Mouse (Mus musculus): ENCODE results near the gene Prdm12. TPM values are rescaled to one million over a fixed set of nuclear protein-coding genes. Genes with fewer than 3 reads are reported as not detected.

The Prdm12 gene
- polyA plus RNA-seq, 3 experiments from 2014 or later = not detected

Other genes with a start within 250 kb of the Prdm12 start
- 100 to 1,000 TPM; 342 to 389 (median 381) TPM for gene Ass1, start 169.8 kb upstream of the Prdm12 start, polyA plus RNA-seq (2017; shearing (Covaris generic))
- 10 to 100 TPM; 54.1 to 59.4 (median 54.4) TPM for gene Fubp3, start 67.4 kb upstream of the Prdm12 start, polyA plus RNA-seq (2017; shearing (Covaris generic))
- 10 to 100 TPM; 31.9 to 50.4 (median 42.6) TPM for gene Exosc2, start 30.7 kb downstream of the Prdm12 start, polyA plus RNA-seq (2017; shearing (Covaris generic))
- 1 to 10 TPM; 5.0 to 9.4 (median 7.2) TPM for gene Abl1, start 48.3 kb downstream of the Prdm12 start, polyA plus RNA-seq (2017; shearing (Covaris generic))
- gene Qrfp, start 170.5 kb downstream of the Prdm12 start, polyA plus RNA-seq (2017; shearing (Covaris generic)) = 1 to 10 TPM in 1 of 3 experiments, under 1 TPM in 2; 0.60 to 1.1 (median 0.79) TPM
- gene Fibcd1, start 206.0 kb downstream of the Prdm12 start, polyA plus RNA-seq (2017; shearing (Covaris generic)) = under 1 TPM in 1 of 3 experiments, not detected in 2; 0.22 TPM
- not detected for gene Lamc3, start 247.3 kb downstream of the Prdm12 start, polyA plus RNA-seq (2017; shearing (Covaris generic))